Mouse (Mus musculus) ES-Bruce4 (cell line): ENCODE data around the gene Draxin.

ENCODE experiments used
- CTCF ChIP-seq: IDR thresholded peaks from one replicate; pipeline ENCODE4 v1.8.1; 2011; ENCODE audit warnings: low read depth, low read length
- EP300 ChIP-seq: IDR thresholded peaks from 2 replicates; pipeline ENCODE4 v1.6.1; 2011; ENCODE audit warnings: low read depth, low read length; ENCODE audit not compliant: insufficient read depth
- POLR2A ChIP-seq: IDR thresholded peaks from one replicate; pipeline ENCODE4 v1.8.1; 2011; ENCODE audit warnings: low read length; ENCODE audit not compliant: insufficient read depth

DNA sequence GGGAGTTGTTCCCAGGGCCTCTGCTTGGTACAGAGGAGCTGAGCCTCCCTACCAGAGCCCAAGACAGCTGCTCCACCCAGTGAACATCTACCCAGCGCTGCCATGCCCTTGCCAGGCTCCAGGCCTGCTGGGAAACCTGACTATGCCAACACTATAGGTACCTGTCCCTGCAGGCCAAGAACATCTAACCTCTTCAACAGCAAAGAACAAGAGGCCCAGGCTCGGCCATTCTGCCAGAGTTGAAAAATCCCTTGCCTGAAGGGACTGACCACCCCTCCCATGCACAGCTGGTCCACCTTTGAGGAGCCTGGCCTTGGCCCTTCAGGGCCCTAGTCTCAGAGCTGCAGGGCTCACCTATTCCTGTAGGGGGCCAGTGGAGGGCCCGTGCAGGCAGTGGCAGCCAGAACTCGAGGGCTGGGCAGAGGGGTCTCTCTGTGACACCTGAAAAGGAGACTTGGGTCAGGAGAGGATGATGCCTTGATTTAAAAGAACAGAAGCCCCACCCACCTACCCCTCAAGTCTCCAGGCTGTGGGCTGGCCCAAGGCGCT, 72.8 kb downstream of the Draxin start:
- peak; percentile 11 for TF ChIP-seq CTCF
- TF ChIP-seq POLR2A, result no peak
- no peak for TF ChIP-seq EP300
